Mouse (Mus musculus) lung, postnatal 0 days (tissue): ENCODE measurements at regions not wholly inside any gene's neighbourhood (a gene's known extent, or its start where the extent isn't known, plus 50 kb on each side); places are given as distances from the start of the nearest gene placed in this dataset.

Experiments used
- CTCF ChIP-seq: IDR thresholded peaks from 2 replicates; pipeline ENCODE4 v1.5.1; 2016; ENCODE audit warnings: antibody characterized with exemption, mild to moderate bottlenecking
- EP300 ChIP-seq: IDR thresholded peaks from 2 replicates; pipeline ENCODE4 v1.6.1; 2016; ENCODE audit warnings: antibody characterized with exemption, mild to moderate bottlenecking, control low read depth

GRCm38 (mm10) chr10:14296147-14296546, 249.3 kb downstream of the Adgrg6 start:
- no peak for TF ChIP-seq CTCF
- no peak for TF ChIP-seq EP300
